Mouse (Mus musculus) small intestine, adult 2 months (tissue): ENCODE results near the gene Hist1h2ag. TPM values are rescaled to one million over a fixed set of nuclear protein-coding genes. Genes with fewer than 3 reads are reported as not detected.
"Not testable (repeated sequence)": the region's sequence is repeated elsewhere in the genome, so short reads cannot be mapped to it uniquely, and the experiment has no call there.

Source experiments
- H3K27ac ChIP-seq: fragments of 200-500 bp; 2 replicates; pipeline ENCODE4 v1.5.1; 2012; ENCODE audit warnings: low read depth, low read length, control low read depth, inconsistent platforms; ENCODE audit not compliant: insufficient read depth
- H3K27me3 ChIP-seq: fragments of 200-500 bp; 2 replicates; pipeline ENCODE4 v1.6.1; 2012; ENCODE audit warnings: mild to moderate bottlenecking, moderate library complexity, low read length, inconsistent platforms; ENCODE audit not compliant: control insufficient read depth, insufficient read depth
- H3K36me3 ChIP-seq: fragments of 200-500 bp; 2 replicates; pipeline ENCODE4 v1.6.1; 2012; ENCODE audit warnings: mild to moderate bottlenecking, low read length, control low read depth, inconsistent platforms; ENCODE audit not compliant: control insufficient read depth, insufficient read depth
- H3K4me1 ChIP-seq: fragments of 200-500 bp; 2 replicates; pipeline ENCODE4 v1.6.1; 2012; ENCODE audit warnings: low read length, inconsistent platforms, mixed read lengths; ENCODE audit not compliant: control insufficient read depth, insufficient read depth, insufficient read length
- H3K4me3 ChIP-seq: fragments of 200-500 bp; 2 replicates; pipeline ENCODE4 v1.5.1; 2012; ENCODE audit warnings: low read depth, mild to moderate bottlenecking, control low read depth, inconsistent platforms, low read length, moderate library complexity
- CTCF ChIP-seq: fragments of 200-500 bp; IDR thresholded peaks from 2 replicates; pipeline ENCODE4 v1.5.1; 2012; ENCODE audit warnings: low read depth, mild to moderate bottlenecking, control low read depth, inconsistent platforms, low read length, moderate library complexity, mixed read lengths; ENCODE audit not compliant: insufficient replicate concordance, insufficient read length; ENCODE audit errors: extremely low read depth
- POLR2A ChIP-seq: fragments of 200-500 bp; IDR thresholded peaks from 2 replicates; pipeline ENCODE4 v1.6.1; 2012; ENCODE audit warnings: low read depth, mild to moderate bottlenecking, control low read depth, inconsistent platforms, low read length, moderate library complexity
- WGBS: fragments of 180-500 bp; shearing (Covaris S2); methylation state at CpG from one replicate; pipeline ENCODE4 v1.1.7; 2018; 5-methylcytosine and 5-hydroxymethylcytosine counted together
- polyA plus RNA-seq: library from polyadenylated mRNA; depleted of rRNA; stranded (reverse); fragments of >200 nt; gene quantifications from 2 replicates; pipeline ENCODE4 v1.2.3, GENCODE M21; 2012; rRNA removed

The Hist1h2ag gene
- polyA plus RNA-seq, result 22.6 and 24.8 TPM in 2 replicates

DNA sequence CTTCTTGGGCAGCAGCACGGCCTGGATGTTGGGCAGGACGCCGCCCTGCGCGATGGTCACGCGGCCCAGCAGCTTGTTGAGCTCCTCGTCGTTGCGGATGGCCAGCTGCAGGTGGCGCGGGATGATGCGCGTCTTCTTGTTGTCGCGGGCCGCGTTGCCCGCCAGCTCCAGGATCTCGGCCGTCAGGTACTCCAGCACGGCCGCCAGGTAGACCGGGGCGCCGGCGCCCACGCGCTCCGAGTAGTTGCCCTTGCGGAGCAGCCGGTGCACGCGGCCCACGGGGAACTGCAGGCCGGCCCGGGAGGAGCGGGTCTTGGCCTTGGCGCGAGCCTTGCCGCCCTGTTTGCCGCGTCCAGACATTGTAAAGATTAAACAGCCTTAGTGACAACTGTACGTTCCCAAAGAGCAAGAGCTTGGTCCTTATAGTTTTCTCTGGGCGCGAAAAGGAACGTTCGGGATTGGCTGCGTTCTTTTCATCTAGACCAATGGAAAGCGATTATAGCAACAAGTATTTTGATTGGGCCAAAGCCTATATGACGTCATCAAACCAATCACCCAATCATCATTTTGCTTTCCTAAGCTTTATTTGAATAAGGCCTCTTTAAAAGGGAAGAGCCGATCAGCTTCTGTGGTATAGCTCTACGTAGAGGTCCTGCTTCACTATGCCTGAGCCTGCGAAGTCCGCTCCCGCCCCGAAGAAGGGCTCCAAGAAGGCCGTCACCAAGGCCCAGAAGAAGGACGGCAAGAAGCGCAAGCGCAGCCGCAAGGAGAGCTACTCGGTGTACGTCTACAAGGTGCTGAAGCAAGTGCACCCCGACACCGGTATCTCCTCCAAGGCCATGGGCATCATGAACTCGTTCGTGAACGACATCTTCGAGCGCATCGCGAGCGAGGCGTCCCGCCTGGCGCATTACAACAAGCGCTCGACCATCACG lies at the start of gene Hist1h2ag, which contains the start of gene Hist1h2bj:
TSS of gene Hist1h2ag (minus strand) at position 377 of the 935 bp plus-strand sequence.
TSS of gene Hist1h2bj (plus strand) at position 647 of the 935 bp plus-strand sequence.
- under 1% methylated on average over 53 of the region's 80 CpGs for WGBS

DNA sequence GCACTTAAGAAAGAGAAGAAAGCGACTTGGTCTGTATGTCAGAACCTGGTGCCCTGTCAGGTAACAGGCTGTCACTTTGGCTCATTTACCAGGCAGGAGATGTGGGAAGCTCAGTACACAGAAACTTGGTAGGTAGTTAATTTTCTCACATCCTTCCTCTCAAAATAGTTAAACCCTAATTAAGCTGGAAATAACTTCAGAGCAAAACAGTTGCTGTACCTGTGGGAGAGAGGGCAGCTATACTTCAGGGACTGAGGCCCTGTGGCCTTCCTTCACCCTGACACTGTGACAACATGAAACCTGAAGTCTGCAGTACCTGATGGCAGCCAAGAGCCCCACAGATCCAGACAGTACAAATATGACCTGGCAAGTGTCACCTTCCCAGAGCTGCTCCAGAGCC lies 41.4 kb upstream of the Hist1h2ag start, which contains the start of gene Vmn1r188:
TSS of gene Vmn1r188 (plus strand) at position 301 of the 400 bp plus-strand sequence.
- H3K4me3 ChIP-seq, H3K4me1 ChIP-seq, H3K36me3 ChIP-seq, H3K27ac ChIP-seq, H3K27me3 ChIP-seq: not testable (repeated sequence)
- 94% methylated on average over 1 of the region's 1 CpGs for WGBS

More for the DNA sequence above, at the start of gene Hist1h2ag, which contains the start of gene Hist1h2bj:
- Histone ChIP-seq H3K4me3 (peak within 1 kb of the TSS; percentile 59), H3K27ac (peak within 1 kb of the TSS; percentile 76)
- not testable (repeated sequence) for H3K4me1 ChIP-seq, H3K36me3 ChIP-seq, H3K27me3 ChIP-seq

DNA sequence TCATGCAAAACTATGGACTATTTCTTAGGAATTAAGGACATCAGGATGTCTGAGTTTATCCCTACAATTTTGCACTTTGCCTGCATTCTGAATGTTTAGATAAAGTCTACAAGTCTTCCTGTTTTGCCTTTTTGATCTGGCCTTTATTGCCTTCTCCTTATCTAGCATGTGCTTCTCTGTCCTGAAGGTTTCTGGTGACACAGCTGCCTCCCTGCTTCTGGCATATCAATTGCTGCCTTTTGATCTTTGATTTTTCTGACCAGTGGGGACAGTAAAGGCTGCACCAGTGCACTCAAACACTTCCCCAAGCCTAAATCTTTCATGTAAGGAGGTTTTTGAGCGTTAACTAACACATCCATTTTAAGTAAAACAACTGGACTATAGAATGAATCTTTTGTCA lies 20.7 kb upstream of the Hist1h2ag start:
- Histone ChIP-seq H3K36me3 (no peaks in the 10 kb centered on the region), H3K4me1 (no peaks in the 10 kb centered on the region), H3K4me3 (no peak overlapping the region), H3K27me3 (no peaks in the 10 kb centered on the region), H3K27ac (no peak overlapping the region)
- WGBS, result 20% methylated on average over 1 of the region's 1 CpGs
- TF ChIP-seq CTCF, result no peak
- TF ChIP-seq POLR2A, result no peak

DNA sequence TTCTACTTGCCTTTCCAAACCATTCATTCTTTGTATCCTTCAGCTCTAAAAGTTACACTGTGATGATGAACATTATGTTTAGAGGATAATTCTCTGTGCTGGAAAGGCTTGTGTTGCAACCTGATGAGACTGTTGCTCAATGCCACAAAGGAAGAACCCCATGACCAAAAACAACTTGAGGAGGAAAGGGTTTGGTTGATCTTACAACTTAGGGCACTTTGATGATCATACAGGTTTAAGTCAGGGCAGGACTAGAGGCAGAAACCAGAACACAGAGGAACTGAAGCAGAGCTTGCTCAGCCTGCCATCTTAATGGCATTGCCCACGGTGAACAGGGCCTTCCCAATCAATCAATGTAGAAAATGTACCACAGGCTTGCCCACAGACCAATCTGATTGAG lies 18.7 kb upstream of the Hist1h2ag start:
- H3K4me3 ChIP-seq, result no peak overlapping the region
- no peak for TF ChIP-seq CTCF
- TF ChIP-seq POLR2A, result no peak
- H3K36me3 ChIP-seq, result no peaks in the 10 kb centered on the region
- no peak overlapping the region for H3K27ac ChIP-seq
- H3K4me1 ChIP-seq, result no peaks in the 10 kb centered on the region
- 70% methylated on average over 1 of the region's 1 CpGs for WGBS
- no peaks in the 10 kb centered on the region for H3K27me3 ChIP-seq

DNA sequence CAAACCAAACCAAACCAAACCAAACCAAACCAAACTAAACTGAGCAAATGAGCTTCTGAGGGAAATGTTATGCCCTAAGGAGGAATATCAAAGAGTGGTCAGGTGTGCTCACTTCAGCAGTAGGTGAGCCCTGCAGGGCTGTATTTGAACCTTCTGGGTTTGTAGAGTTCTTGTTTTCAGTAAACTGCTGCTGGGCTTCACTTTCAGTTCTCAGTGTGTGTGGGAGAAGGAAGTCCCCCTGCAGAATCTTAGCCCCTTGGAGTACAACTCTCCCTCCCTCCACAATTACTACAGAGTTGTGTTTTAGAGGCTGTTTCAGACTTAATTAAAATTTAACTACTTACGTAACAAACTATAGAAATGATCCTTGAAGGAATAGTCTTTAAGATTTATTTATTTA lies 11.0 kb upstream of the Hist1h2ag start:
- 97% methylated on average over 1 of the region's 1 CpGs for WGBS
- TF ChIP-seq CTCF (no peak), POLR2A (no peak)
- no peaks in the 10 kb centered on the region for H3K27me3 ChIP-seq
- H3K27ac ChIP-seq, result no peak overlapping the region
- H3K4me1 ChIP-seq, result peaks cover 2% of the 10 kb centered on the region; the same call in 1 of the 2 replicates
- H3K4me3 ChIP-seq, result no peak overlapping the region
- no peaks in the 10 kb centered on the region for H3K36me3 ChIP-seq

DNA sequence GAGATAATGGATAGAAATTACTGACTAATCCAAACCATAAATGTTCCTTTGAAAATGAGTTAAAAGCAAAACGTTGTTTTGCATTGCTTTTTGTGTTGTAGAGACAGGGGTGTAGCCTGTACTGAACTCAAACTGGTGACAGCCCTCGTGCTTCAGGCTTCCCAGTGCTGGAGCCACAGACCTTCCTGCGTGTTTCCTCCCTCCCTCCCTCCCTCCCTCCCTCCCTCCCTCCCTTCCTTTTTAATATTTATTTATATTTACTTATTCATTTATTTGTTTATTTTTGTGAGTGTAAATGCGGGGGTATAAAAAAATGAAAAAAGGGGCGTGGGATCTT lies 8.7 kb upstream of the Hist1h2ag start:
- Histone ChIP-seq H3K36me3 (no peaks in the 10 kb centered on the region), H3K4me3 (peak overlapping the region; percentile 54; the same call in 1 of the 2 replicates), H3K27ac (0 out of 2 replicates have a peak overlapping the region, but pooled peaks have one; percentile 30), H3K27me3 (no peaks in the 10 kb centered on the region), H3K4me1 (peaks cover 2% of the 10 kb centered on the region; the same call in 1 of the 2 replicates)
- WGBS, result 11% methylated on average over 5 of the region's 5 CpGs
- no peak for TF ChIP-seq POLR2A
- no peak for TF ChIP-seq CTCF

DNA sequence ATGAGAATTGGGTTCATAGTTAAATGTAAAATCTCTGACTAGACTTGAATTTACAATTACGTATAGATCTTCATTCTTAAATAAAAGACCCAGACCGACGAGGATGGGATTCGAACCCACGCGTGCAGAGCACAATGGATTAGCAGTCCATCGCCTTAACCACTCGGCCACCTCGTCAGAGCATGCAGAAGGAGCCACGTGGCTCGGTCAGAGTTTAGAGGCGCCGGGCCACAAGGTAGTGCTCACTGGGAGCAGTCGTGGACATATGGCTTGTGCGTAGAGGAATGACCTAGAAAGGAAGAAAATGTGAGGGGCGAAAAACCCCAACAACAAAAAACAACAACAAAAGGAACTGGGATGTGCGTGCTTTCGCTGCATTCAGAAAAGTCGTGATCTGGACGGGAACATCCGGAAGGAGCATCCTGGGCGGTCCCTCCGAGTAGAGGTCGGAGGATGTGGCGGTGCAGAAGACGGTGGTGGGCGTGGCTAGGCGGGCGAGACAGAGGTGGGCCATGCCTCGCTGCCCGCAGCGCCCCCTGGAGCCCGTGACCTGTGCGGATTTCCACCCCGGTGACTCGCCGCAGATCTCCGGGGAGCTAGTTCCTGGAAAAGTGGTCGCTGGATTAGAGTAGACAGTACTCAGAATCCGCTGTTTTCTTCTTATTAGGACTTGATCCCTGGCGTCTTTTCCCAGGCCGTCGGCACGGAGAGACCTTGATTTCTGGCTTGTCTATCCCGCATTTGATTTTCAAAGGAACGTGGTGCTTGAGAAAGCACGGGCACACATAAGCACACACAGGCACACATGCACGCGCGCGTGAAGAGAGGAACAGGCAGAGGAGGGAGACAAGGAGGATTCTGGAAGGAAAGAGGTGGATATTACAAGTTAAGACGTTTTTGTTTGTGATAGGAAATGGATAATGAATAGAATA lies 8.1 kb upstream of the Hist1h2ag start:
- Histone ChIP-seq H3K27ac (peak overlapping the region; percentile 30), H3K36me3 (no peaks in the 10 kb centered on the region), H3K27me3 (no peaks in the 10 kb centered on the region), H3K4me3 (peak overlapping the region; percentile 54), H3K4me1 (peaks cover 2% of the 10 kb centered on the region; the same call in 1 of the 2 replicates)
- TF ChIP-seq CTCF (peak; percentile 69), POLR2A (no peak)
- WGBS, result under 1% methylated on average over 52 of the region's 52 CpGs
